Mouse (Mus musculus): ENCODE results near the gene Dync1h1.

- TF ChIP-seq CTCF (IDR thresholded peaks at IDR 0.05; ENCODE audit: borderline replicate concordance, insufficient read depth, low read length) (no peak), POLR2A (IDR thresholded peaks at IDR 0.05; ENCODE audit: low read depth, low read length) (no peak)
Observed at GRCm38 (mm10) chr12:110572351-110572750, 28.9 kb upstream of the Dync1h1 start.
